Mouse (Mus musculus) left cerebral cortex, adult 2 months (tissue): Measurements from ENCODE around the gene Ccnl1. TPM values are rescaled to one million over a fixed set of nuclear protein-coding genes. Genes with fewer than 3 reads are reported as not detected.
A peak's percentile ranks its signal among the peaks of the same experiment; 100 is the strongest.

Experiments used
- DNase-seq, 2 experiments: peaks; one replicate each; pipeline ENCODE4 v3.0.0; 2021 to 2022; ENCODE audit warnings: low spot score in 2 of 2, mixed read lengths in 1 of 2; ENCODE audit errors: extremely low spot score in 1 of 2
- H3K27ac ChIP-seq: fragments of 200-600 bp; 2 replicates; pipeline ENCODE4 v1.8.1; 2022
- H3K4me3 ChIP-seq: fragments of 200-600 bp; 2 replicates; pipeline ENCODE4 v1.8.1; 2022
- CTCF ChIP-seq: fragments of 200-600 bp; IDR thresholded peaks from 2 replicates; pipeline ENCODE4 v1.8.1; 2022; ENCODE audit warnings: antibody characterized with exemption, mild to moderate bottlenecking, moderate library complexity
- intact Hi-C: fragments of 180-260 bp; cut with DNase I; formaldehyde crosslinking; loops from one replicate; pipeline ENCODE4 v1.15.1; 2025
- total RNA-seq, 2 experiments: library from RNA; stranded (reverse); gene quantifications; 2 replicates each; pipeline ENCODE4 v1.2.3; 2021

Ccnl1 gene
- total RNA-seq, 2 experiments from 2014 or later = 59.9 to 62.5 TPM

- no peak for DNase-seq
- no peak overlapping the region for H3K4me3 ChIP-seq
- no peak overlapping the region for H3K27ac ChIP-seq
- TF ChIP-seq CTCF = no peak
- intact Hi-C loops = no loop called here
Observed at GRCm38 (mm10) chr3:65933726-65934125, 24.3 kb downstream of the Ccnl1 start.

DNA sequence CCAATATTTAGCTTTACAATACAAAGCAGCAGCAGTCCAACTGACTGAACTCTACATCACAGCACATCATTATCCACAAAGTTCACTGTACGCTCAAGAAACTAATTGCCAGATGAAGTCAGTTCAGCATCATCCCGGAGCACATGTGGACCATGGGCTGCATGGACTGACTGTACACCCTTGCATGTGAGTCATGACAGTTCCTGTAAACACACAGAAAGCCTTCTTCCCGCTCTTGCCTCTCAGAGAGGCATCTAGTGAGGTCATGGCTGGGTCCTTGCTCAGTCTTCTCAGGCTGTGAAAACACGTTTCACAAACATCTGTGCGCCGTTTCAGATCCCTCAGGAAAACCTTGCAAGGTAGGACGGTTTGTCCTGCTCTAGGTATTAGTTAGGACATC, 26.5 kb downstream of the Ccnl1 start:
- intact Hi-C loops = loop anchor here (2.0 kb wide), 1 partner anchor 947 kb away; no protein-coding TSS in a partner anchor
- no peak for TF ChIP-seq CTCF
- no peak for DNase-seq
- Histone ChIP-seq H3K27ac (no peak overlapping the region), H3K4me3 (no peak overlapping the region)

DNA sequence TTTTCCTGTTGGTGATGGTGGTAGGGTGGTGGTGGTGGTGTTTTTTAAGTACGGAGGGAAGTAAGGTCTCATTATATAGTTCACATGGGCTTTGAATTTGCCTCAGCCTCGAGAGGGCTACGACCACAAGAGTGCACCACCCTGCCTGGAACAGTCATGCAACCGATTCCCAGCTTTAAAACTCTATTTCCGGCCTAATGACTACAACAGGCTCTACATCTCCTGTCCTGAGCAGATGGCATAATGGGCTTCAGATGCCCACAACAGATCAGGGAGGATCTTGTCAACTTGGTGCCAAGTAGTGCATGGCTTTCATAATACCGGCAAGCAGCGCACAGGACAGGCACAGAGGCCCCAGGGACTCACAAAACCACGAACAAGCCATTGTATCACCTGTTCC, 27.4 kb downstream of the Ccnl1 start:
- no peak for DNase-seq
- Histone ChIP-seq H3K4me3 (no peak overlapping the region), H3K27ac (no peak overlapping the region)
- intact Hi-C loops = loop anchor here (2.0 kb wide), 1 partner anchor 946 kb away; no protein-coding TSS in a partner anchor
- TF ChIP-seq CTCF = no peak

- peak; percentile 59 to 68 for DNase-seq
- H3K27ac ChIP-seq = no peak overlapping the region; the same call in none of the 2 replicates
- peak; percentile 76 for TF ChIP-seq CTCF
- intact Hi-C loops = loop anchor here (2.0 to 5.0 kb wide), 4 partner anchors 67 to 945 kb away; partner anchors contain the start of genes Lekr1 and Tiparp
- peak overlapping the region; percentile 27 for H3K4me3 ChIP-seq
Observed at GRCm38 (mm10) chr3:65929821-65930633, 28.0 kb downstream of the Ccnl1 start.

DNA sequence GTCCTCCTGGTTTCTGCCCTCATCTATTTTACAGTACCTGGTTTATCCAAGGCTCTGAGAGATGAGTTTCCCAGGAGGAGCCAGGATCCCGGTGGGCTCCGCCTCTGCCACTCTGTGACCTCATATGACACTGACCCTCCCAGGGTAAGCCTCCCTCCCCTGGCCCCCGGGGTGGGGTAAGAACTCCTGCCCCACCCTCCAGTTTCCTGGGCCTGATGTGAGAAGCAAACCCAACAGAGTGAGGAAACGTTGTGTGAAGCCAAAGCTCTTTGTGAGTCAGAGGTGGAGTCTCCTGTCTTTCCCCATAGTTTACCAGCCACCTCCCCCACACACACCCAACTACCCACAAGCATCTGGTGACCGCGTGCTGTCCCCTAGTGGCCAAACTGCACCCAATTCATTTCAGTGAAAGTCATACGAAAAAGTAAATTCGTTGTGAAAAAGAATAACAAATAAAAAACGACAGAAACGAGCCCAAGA, 28.7 kb downstream of the Ccnl1 start:
- TF ChIP-seq CTCF = peak; percentile 92
- DNase-seq = peak; percentile 65 to 68
- intact Hi-C loops = loop anchor here (2.0 to 5.0 kb wide), 3 partner anchors 67 to 401 kb away; partner anchors contain the start of genes Lekr1 and Tiparp
- Histone ChIP-seq H3K4me3 (peak overlapping the region; percentile 27), H3K27ac (peak overlapping the region; percentile 53)

GRCm38 (mm10) chr3:65928614-65929272, 29.3 kb downstream of the Ccnl1 start:
- DNase-seq = no peak
- Histone ChIP-seq H3K27ac (peak overlapping the region; percentile 53), H3K4me3 (no peak overlapping the region)
- no peak for TF ChIP-seq CTCF
- intact Hi-C loops = loop anchor here (2.0 to 5.0 kb wide), 3 partner anchors 66 to 400 kb away; partner anchors contain the start of genes Lekr1 and Tiparp

DNA sequence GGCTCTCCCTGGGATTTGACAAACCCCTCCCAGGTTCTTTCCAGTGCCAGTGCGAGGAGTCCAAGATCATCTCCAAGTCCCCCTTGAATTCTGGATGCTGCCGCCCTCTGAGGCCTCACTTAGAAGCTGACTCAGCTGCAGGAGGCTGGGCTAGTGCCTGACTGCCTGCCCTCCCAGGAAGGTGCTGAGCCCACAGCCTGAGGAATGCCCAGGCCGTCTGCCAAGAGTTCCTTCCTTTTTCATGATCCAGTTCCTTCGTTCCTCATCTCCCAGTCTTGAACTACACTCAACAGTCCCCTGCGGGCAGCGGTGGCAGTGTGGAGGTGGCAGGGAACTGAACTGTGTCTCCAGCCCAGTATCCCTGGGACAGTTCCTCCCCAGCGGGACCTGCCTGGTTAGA, 30.4 kb downstream of the Ccnl1 start:
- Histone ChIP-seq H3K4me3 (no peak overlapping the region), H3K27ac (no peak overlapping the region)
- intact Hi-C loops = loop anchor here (2.0 to 5.0 kb wide), 3 partner anchors 65 to 399 kb away; partner anchors contain the start of genes Lekr1 and Tiparp
- no peak for TF ChIP-seq CTCF
- DNase-seq = no peak

- intact Hi-C loops = loop anchor here (5.0 kb wide), 1 partner anchor 260 kb away; the partner anchor contains the start of gene Lekr1
- DNase-seq = no peak
- H3K27ac ChIP-seq = no peak overlapping the region
- no peak for TF ChIP-seq CTCF
- H3K4me3 ChIP-seq = no peak overlapping the region
Observed at GRCm38 (mm10) chr3:65927101-65927501, 30.9 kb downstream of the Ccnl1 start.

GRCm38 (mm10) chr3:65926426-65926825, 31.6 kb downstream of the Ccnl1 start:
- intact Hi-C loops = loop anchor here (5.0 kb wide), 1 partner anchor 259 kb away; the partner anchor contains the start of gene Lekr1
- H3K4me3 ChIP-seq = no peak overlapping the region
- H3K27ac ChIP-seq = no peak overlapping the region
- TF ChIP-seq CTCF = no peak
- no peak for DNase-seq

DNA sequence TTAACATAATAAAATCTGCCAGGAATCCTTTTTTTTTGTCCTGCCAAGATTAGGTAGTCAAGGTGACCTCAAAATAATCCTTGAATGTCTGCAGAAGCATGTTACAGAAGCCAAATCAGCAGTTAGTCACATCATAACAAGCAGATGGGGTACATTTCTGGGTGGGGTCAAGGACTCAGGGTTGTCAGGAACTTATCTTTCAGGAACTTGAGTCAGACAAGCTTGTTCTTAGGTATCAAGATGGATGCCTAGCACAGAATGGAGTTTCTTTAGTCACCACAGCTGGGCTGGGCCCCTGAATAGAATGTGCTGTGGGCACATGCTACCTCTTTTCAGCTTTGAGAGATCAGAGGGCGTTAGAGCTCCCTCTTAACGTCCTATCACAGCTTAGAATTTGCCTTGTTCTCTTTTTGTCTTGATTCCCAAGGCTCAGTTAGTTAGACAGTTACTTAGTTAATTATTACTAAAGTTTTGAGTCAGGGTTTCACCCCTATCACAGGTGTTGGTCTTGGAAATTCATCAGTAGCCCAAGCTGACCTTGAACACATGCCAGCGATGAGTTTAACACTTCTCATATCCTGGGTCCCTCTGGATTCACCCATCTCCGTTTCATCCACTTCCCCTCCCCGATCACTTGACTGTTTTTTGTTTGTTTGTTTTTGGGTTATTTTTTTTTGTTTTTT, 32.9 kb downstream of the Ccnl1 start:
- intact Hi-C loops = loop anchor here (5.0 kb wide), 1 partner anchor 258 kb away; the partner anchor contains the start of gene Lekr1

DNA sequence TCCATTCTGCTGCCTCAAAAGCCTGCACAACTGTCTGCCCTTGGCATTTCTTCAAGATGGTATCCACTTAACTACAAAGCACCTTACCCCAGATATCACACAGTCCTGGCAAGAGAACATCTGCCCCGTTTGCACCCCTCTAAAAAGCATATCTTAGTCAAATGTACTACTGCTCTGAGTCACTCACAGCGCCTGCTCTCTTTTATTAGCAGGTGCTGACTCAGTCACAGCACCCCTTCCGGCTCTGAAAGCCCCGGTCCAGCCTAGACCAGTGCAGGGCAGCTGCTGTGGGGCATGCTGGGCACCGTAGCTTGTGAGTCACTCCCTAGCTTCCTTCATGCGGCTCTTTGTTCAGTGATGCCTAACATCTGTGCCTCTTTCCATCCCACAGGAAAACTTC, 35.6 kb downstream of the Ccnl1 start:
- TF ChIP-seq CTCF = no peak
- H3K27ac ChIP-seq = no peak overlapping the region
- intact Hi-C loops = no loop called here
- no peak overlapping the region for H3K4me3 ChIP-seq
- no peak for DNase-seq

More for the DNA sequence above, 32.9 kb downstream of the Ccnl1 start:
- DNase-seq = no peak
- TF ChIP-seq CTCF = no peak
- H3K27ac ChIP-seq = no peak overlapping the region
- no peak overlapping the region for H3K4me3 ChIP-seq
